Mouse (Mus musculus) intestine, postnatal 0 days (tissue): ENCODE data around the gene Rapgefl1. TPM values are rescaled to one million over a fixed set of nuclear protein-coding genes. Genes with fewer than 3 reads are reported as not detected.
A peak's percentile ranks its signal among the peaks of the same experiment; 100 is the strongest.

Source experiments
- ATAC-seq: fragments of 200-750 bp; cut with Nextera tagmentation; 2 replicates; pipeline ENCODE4 v1.8.0; 2017; ENCODE audit warnings: mild to moderate bottlenecking, moderate TSS enrichment, moderate library complexity
- H3K27ac ChIP-seq: fragments of 300-500 bp; sonication (generic); 2 replicates; pipeline ENCODE4 v1.5.1; 2014; ENCODE audit warnings: mild to moderate bottlenecking, low read depth, low read length, moderate library complexity
- H3K27me3 ChIP-seq: fragments of 300-500 bp; sonication (generic); replicated peaks from 2 replicates; pipeline ENCODE4 v1.6.1; 2014; ENCODE audit warnings: low read length, mixed read lengths; ENCODE audit not compliant: control insufficient read depth, insufficient read depth
- H3K36me3 ChIP-seq: fragments of 300-500 bp; sonication (generic); 2 replicates; pipeline ENCODE4 v1.6.1; 2014; ENCODE audit warnings: mild to moderate bottlenecking, moderate library complexity; ENCODE audit not compliant: control insufficient read depth, insufficient read depth
- H3K4me1 ChIP-seq: fragments of 300-500 bp; sonication (generic); replicated peaks from 2 replicates; pipeline ENCODE4 v1.6.1; 2014; ENCODE audit warnings: antibody characterized with exemption, low read length, mixed read lengths; ENCODE audit not compliant: control insufficient read depth, insufficient read depth
- H3K4me2 ChIP-seq: fragments of 300-500 bp; sonication (generic); replicated peaks from 2 replicates; pipeline ENCODE4 v1.6.1; 2014; ENCODE audit warnings: low read depth, mild to moderate bottlenecking, moderate library complexity
- H3K4me3 ChIP-seq: fragments of 300-500 bp; sonication (generic); 2 replicates; pipeline ENCODE4 v1.5.1; 2014; ENCODE audit warnings: low read depth, low read length
- H3K9ac ChIP-seq: fragments of 300-500 bp; sonication (generic); 2 replicates; pipeline ENCODE4 v1.6.1; 2014; ENCODE audit warnings: mild to moderate bottlenecking, low read depth, low read length
- H3K9me3 ChIP-seq: fragments of 300-500 bp; sonication (generic); 2 replicates; pipeline ENCODE4 v1.6.1; 2016; ENCODE audit warnings: mixed run types; ENCODE audit not compliant: control insufficient read depth
- CTCF ChIP-seq: sonication (generic); IDR thresholded peaks from 2 replicates; pipeline ENCODE4 v1.5.1; 2016; ENCODE audit warnings: low read depth, mild to moderate bottlenecking, control low read depth, antibody characterized with exemption, moderate library complexity
- WGBS: fragments of 180-500 bp; shearing (Covaris S2); extraction: QIAGEN DNeasy Blood & Tissue Kit; methylation state at CpG from one replicate; pipeline ENCODE4 v1.1.7; 2014; 5-methylcytosine and 5-hydroxymethylcytosine counted together
- polyA plus RNA-seq: library from polyadenylated mRNA; unstranded; fragments of >200 nt; fragmentation: Nextera tagmentation; extraction: Ambion mirVana; gene quantifications from 2 replicates; pipeline ENCODE4 v1.2.1, GENCODE M21; 2015

The Rapgefl1 gene
- polyA plus RNA-seq, 1 experiment from 2014 or later, result 0.69 TPM

GRCm38 (mm10) chr11:98863028-98863750 is 26.6 kb downstream of the Rapgefl1 start, which contains the start of gene Wipf2:
Gene Wipf2, plus strand, starts transcription at chr11:98863638.
- ATAC-seq, result peak; percentile 88
- no peaks in the 10 kb centered on the region for H3K27me3 ChIP-seq
- peak; percentile 90 for TF ChIP-seq CTCF
- peak within 1 kb of the TSS; percentile 80 for H3K4me3 ChIP-seq
- peaks cover 12% of the 10 kb centered on the region for H3K36me3 ChIP-seq
- no peaks in the 10 kb centered on the region for H3K4me1 ChIP-seq
- 5% methylated on average over 41 of the region's 41 CpGs for WGBS
- peak within 1 kb of the TSS; percentile 91 for H3K9ac ChIP-seq
- peak within 1 kb of the TSS; percentile 85 for H3K27ac ChIP-seq
- H3K4me2 ChIP-seq, result peak within 1 kb of the TSS; percentile 78
- no peaks in the 10 kb centered on the region for H3K9me3 ChIP-seq

GRCm38 (mm10) chr11:98863751-98864429 is 27.3 kb downstream of the Rapgefl1 start:
- Histone ChIP-seq H3K36me3 (peaks cover 12% of the 10 kb centered on the region), H3K9me3 (no peaks in the 10 kb centered on the region), H3K9ac (peak overlapping the region; percentile 91), H3K4me3 (peak overlapping the region; percentile 80), H3K27me3 (no peaks in the 10 kb centered on the region), H3K4me1 (no peaks in the 10 kb centered on the region), H3K27ac (peak overlapping the region; percentile 85), H3K4me2 (peak overlapping the region; percentile 78)
- WGBS, result under 1% methylated on average over 37 of the region's 39 CpGs
- TF ChIP-seq CTCF, result no peak
- ATAC-seq, result peak; percentile 60

- no peak for ATAC-seq
- TF ChIP-seq CTCF, result no peak
- H3K36me3 ChIP-seq, result peaks cover 23% of the 10 kb centered on the region
- no peaks in the 10 kb centered on the region for H3K9me3 ChIP-seq
- no peak overlapping the region for H3K9ac ChIP-seq
- H3K27ac ChIP-seq, result no peak overlapping the region
- no peaks in the 10 kb centered on the region for H3K27me3 ChIP-seq
- no peaks in the 10 kb centered on the region for H3K4me1 ChIP-seq
- H3K4me3 ChIP-seq, result no peak overlapping the region
- 91% methylated on average over 12 of the region's 12 CpGs for WGBS
- no peak overlapping the region for H3K4me2 ChIP-seq
Measured at GRCm38 (mm10) chr11:98867293-98867692, 30.7 kb downstream of the Rapgefl1 start.

GRCm38 (mm10) chr11:98869906-98870305 is 33.3 kb downstream of the Rapgefl1 start:
- peaks cover 27% of the 10 kb centered on the region for H3K36me3 ChIP-seq
- H3K4me3 ChIP-seq, result no peak overlapping the region
- TF ChIP-seq CTCF, result no peak
- no peak overlapping the region for H3K9ac ChIP-seq
- 83% methylated on average over 8 of the region's 8 CpGs for WGBS
- H3K27ac ChIP-seq, result no peak overlapping the region
- H3K27me3 ChIP-seq, result no peaks in the 10 kb centered on the region
- H3K9me3 ChIP-seq, result no peaks in the 10 kb centered on the region
- no peak for ATAC-seq
- peaks cover 6% of the 10 kb centered on the region; the same call in 1 of the 2 replicates for H3K4me1 ChIP-seq
- no peak overlapping the region for H3K4me2 ChIP-seq

GRCm38 (mm10) chr11:98870791-98871190 is 34.2 kb downstream of the Rapgefl1 start:
- WGBS, result 71% methylated on average over 5 of the region's 5 CpGs
- TF ChIP-seq CTCF, result no peak
- Histone ChIP-seq H3K4me2 (no peak overlapping the region), H3K4me1 (peaks cover 6% of the 10 kb centered on the region; the same call in 1 of the 2 replicates), H3K9me3 (no peaks in the 10 kb centered on the region), H3K27ac (no peak overlapping the region), H3K27me3 (no peaks in the 10 kb centered on the region), H3K9ac (no peak overlapping the region), H3K4me3 (no peak overlapping the region), H3K36me3 (peaks cover 28% of the 10 kb centered on the region)
- ATAC-seq, result 0 out of 2 replicates have a peak, but pooled peaks have one; percentile 36

GRCm38 (mm10) chr11:98871416-98871815 is 34.8 kb downstream of the Rapgefl1 start:
- 74% methylated on average over 4 of the region's 4 CpGs for WGBS
- no peaks in the 10 kb centered on the region for H3K27me3 ChIP-seq
- H3K36me3 ChIP-seq, result peaks cover 28% of the 10 kb centered on the region
- TF ChIP-seq CTCF, result no peak
- no peak overlapping the region for H3K4me3 ChIP-seq
- H3K4me2 ChIP-seq, result no peak overlapping the region
- peaks cover 6% of the 10 kb centered on the region; the same call in 1 of the 2 replicates for H3K4me1 ChIP-seq
- no peak for ATAC-seq
- H3K9me3 ChIP-seq, result no peaks in the 10 kb centered on the region
- H3K27ac ChIP-seq, result no peak overlapping the region
- no peak overlapping the region for H3K9ac ChIP-seq
